Mouse (Mus musculus) frontal cortex, postnatal 14 days (tissue): ENCODE measurements at regions not wholly inside any gene's neighbourhood (a gene's known extent, or its start where the extent isn't known, plus 50 kb on each side); places are given as distances from the start of the nearest gene placed in this dataset.

Source experiments
- DNase-seq, 2 experiments: peaks; one replicate each; pipeline ENCODE4 v3.0.0; 2022; ENCODE audit warnings: low spot score in 2 of 2

DNA sequence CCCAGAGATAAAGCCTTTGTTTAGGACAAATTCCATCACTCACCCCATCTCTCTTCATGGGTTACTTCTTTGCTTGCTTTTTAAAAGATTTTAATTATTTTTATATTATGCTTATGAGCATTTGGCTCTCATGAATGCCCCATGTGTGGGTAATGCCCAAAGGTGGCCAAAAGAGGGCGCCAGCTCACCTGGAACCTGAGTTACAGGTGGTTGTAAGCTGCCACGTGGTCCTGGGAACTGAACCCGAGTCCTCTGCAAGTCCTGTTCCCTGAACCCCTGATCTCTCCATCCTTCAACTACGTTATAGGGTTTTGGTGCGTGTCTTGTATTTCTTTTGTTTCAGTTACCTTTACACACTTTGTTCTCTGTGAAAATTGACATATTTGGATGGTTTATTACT lies 460.2 kb downstream of the Rps24 start:
- DNase-seq: no peak

GRCm38 (mm10) chr14:24955891-24956410 lies 469.0 kb downstream of the Rps24 start:
- DNase-seq: no peak

DNA sequence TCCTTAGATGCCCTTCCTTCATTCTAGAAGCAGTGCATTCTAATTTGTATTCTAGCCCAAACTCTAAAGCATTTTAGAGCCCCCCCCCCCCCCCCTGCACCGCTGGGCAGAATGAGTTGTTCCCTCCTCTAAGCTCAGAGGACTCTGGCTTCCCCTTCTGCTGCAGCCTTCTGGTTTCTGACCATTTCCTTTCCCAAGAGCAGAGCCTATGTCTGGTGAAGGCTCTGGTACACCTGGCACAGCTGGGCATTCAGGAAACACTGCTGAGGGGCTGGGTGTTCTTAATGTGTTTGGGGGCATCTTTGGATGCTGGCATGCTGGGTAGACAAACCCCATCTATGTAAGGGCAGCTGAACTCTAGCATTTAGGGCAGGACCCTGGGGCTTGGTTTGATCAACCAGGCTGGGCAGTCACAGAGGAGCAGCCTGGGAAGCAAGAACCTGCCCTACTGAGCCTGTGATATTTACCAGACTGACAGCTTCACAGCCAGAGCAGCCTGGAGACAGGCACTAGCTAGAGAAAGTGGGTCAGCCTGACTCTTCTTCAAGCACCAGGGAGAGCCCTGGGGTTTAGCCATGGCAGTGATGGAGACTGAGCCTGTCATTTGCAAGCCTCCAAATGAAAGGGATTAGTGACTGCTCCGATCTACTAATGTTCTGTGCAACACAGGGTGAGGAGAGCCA lies 469.7 kb downstream of the Rps24 start:
- no peak for DNase-seq

GRCm38 (mm10) chr14:24957392-24957791 lies 470.5 kb downstream of the Rps24 start:
- DNase-seq: no peak

DNA sequence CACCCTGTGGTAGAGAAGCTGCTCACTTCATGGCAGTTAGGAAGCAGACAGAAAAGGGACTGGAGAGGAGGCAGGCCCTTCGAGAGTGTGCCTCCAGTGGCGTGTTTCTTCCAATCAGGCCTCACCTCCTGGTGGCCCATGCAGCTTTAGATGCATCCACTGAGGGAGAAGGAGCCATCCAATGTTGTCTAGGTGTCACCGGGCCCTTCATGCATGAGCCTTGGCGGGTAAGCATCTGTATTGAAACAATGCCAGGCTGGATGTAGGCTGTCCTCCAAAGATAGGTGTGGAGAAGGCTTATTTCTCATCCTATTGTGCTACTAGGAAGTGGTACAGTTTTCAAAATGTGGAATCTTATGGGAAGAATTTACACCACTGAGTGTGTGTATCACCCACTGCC lies 471.9 kb downstream of the Rps24 start:
- DNase-seq: no peak

GRCm38 (mm10) chr14:24959401-24959800 lies 472.5 kb downstream of the Rps24 start:
- DNase-seq: no peak

DNA sequence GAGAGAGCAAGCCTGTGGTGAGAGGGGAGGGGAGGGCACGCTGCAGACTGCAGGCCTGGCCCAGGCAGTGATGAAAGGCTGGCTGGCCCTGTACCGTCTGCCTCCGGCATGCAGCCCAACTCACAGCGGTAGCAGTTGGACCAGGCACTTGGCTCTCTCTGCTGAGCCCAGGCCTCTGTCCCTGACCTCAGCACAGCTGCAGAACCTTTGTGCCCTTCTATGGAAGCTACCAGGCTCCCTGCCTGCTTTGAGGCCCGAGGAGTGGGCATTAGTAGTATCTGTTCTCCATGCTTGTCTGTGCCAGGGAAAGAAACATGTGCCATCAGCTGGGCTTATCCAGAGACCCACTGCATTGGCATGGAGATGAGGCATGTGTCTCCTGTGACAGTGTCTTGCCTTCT lies 473.2 kb downstream of the Rps24 start:
- DNase-seq: peak; percentile 25 to 38

DNA sequence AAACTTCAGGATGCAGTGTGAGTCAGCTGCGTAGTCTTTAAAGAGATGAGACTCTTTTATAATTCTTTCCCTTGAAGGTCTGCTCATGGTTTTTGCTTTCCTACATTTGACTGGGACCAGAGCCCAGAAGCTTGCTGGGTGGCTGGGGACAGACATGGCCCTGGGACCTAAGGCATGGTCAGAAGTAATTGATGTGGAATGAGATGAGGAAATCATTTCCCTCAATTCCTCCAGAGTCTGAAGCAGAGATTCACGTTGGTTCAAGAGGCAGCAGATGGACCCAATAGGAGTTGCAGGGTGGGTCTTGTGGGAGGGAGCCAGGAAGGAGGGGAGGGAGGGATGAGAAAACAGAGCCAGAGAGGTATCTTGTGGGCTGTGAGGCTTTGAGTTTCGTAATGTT lies 473.9 kb downstream of the Rps24 start:
- DNase-seq: no peak

- DNase-seq: no peak
These were observed 474.8 kb downstream of the Rps24 start for GRCm38 (mm10) chr14:24961721-24962120.

DNA sequence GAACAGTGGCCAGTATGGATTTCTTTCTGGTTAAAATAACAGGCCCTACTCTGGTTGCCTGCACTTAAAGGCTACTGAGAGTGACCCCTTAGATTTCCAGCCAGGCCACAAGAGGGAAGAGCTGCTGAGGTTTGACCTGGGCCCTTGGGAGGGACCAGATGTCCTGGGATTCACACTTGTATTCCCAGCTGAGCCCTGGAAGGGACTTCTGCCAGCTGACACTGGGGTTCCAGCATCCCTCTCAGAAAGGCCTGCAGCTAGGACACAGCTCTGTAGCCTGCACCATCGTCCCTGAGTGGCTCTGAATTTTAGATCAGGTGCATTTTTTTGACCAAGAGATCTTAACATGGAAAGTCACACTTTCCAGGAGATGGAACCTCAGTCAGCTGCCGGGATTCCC lies 482.7 kb downstream of the Rps24 start:
- DNase-seq: no peak

GRCm38 (mm10) chr14:24972357-24972756 lies 485.4 kb downstream of the Rps24 start:
- no peak for DNase-seq

- DNase-seq: no peak
These were observed 485.9 kb upstream of the Zmiz1 start for GRCm38 (mm10) chr14:24973039-24973438.

DNA sequence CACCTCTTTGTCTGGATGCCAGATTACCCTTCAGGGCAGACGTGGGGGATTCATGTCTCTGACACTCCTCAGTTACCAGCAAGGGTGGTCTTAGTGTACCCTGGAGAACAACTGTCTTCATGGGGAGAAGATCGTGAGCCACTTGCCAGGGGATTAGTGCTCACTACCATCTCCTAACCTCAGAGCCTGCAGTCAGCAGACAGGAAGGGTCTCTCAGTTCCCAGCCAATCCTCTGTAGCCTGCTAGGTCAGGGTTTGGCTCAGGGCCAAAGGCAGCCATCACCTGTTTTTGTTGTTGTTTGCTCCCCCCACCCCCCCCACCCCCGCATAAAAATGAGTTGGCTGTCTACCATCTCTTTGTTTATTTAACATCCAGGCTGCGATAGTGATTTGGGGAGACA lies 485.4 kb upstream of the Zmiz1 start:
- DNase-seq: no peak

DNA sequence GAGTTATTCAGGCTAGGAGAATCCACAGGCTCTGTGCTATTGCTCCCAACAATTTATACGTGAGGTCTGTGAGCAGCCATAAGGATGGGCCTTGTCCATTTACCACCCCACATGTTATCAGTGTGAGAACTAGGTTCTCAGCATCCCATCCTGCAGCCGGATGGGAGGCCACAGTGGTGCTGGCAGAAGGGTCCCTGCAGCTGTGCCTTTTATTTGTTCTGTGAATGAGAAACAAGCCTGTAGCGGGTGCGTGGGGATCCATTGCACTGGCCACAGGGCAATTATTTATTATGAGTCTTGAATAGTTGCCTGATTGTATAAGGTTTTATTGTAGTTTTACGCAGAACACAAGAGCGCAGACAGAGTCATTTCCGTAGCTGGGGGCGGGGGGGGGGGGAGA lies 476.5 kb upstream of the Zmiz1 start:
- no peak for DNase-seq

DNA sequence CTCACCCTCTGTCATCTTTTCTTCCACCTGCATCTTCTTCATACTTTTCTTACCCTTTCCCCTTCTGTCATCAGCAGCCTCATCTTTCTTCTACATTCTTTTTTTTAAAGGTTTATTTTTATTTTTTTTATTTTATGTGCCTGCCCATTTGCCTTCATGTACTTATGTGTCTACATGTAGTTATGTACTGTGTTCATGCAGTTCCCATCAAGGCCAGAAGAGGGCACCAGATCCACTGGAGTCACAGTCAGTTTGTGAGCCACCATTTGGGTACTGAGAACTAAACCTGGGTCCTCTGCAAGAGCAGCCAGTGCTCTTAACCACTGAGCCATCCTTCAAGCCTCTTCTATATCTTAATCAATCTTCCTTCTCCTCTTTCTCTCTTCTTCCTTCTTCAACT lies 475.7 kb upstream of the Zmiz1 start:
- no peak for DNase-seq

GRCm38 (mm10) chr14:24985806-24986359 lies 473.1 kb upstream of the Zmiz1 start:
- no peak for DNase-seq

DNA sequence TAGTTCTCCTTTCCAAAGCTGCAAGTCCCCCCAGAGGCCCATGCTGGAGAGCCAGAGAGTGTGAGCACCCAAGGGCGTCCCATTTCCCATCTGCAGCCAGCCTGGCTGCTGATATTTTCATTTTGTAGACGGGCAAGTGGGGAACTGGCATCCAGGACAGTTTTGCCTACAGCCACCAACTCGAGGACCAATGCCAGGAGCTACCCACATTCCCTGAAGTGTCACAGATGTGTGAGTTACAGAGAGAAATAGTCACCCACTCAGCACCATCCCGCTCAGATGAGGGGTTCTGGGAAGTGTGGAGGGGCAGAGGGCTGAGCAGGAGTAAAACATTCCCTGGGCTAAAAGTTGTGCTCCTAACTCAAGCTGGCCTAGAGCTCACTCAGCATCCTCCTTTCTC lies 472.6 kb upstream of the Zmiz1 start:
- DNase-seq: no peak

GRCm38 (mm10) chr14:24993751-24994658 lies 465.0 kb upstream of the Zmiz1 start:
- peak in 1 of 2 experiments; percentile 21 for DNase-seq

GRCm38 (mm10) chr14:24995226-24995625 lies 463.8 kb upstream of the Zmiz1 start:
- no peak for DNase-seq

GRCm38 (mm10) chr14:24997786-24998509 lies 461.0 kb upstream of the Zmiz1 start:
- no peak for DNase-seq

GRCm38 (mm10) chr14:24999008-24999572 lies 459.9 kb upstream of the Zmiz1 start:
- no peak for DNase-seq
